Mouse (Mus musculus) lung, postnatal 0 days (tissue): ENCODE results near the gene Smarcal1. TPM values are rescaled to one million over a fixed set of nuclear protein-coding genes. Genes with fewer than 3 reads are reported as not detected.
A peak's percentile ranks its signal among the peaks of the same experiment; 100 is the strongest.

Source experiments
- ATAC-seq: fragments of 200-750 bp; cut with Nextera tagmentation; 2 replicates; pipeline ENCODE4 v1.8.0; 2017; ENCODE audit warnings: moderate library complexity
- DNase-seq: peaks from one replicate; pipeline ENCODE4 v3.0.0-alpha.2; 2016; ENCODE audit warnings: low spot score
- H3K27ac ChIP-seq: fragments of 300-500 bp; sonication (generic); 2 replicates; pipeline ENCODE4 v1.5.1; 2014; ENCODE audit warnings: antibody characterized with exemption, mild to moderate bottlenecking, low read length, mixed read lengths
- H3K27me3 ChIP-seq: fragments of 300-500 bp; sonication (generic); replicated peaks from 2 replicates; pipeline ENCODE4 v1.6.1; 2014; ENCODE audit warnings: low read length, mixed read lengths; ENCODE audit not compliant: insufficient read depth
- H3K36me3 ChIP-seq: fragments of 300-500 bp; sonication (generic); 2 replicates; pipeline ENCODE4 v1.6.1; 2014; ENCODE audit warnings: low read length, mixed read lengths; ENCODE audit not compliant: insufficient read depth
- H3K4me1 ChIP-seq: fragments of 300-500 bp; sonication (generic); 2 replicates; pipeline ENCODE4 v1.6.1; 2014; ENCODE audit warnings: antibody characterized with exemption, low read depth, low read length, mixed read lengths; ENCODE audit not compliant: insufficient read depth
- H3K4me2 ChIP-seq: fragments of 300-500 bp; sonication (generic); replicated peaks from 2 replicates; pipeline ENCODE4 v1.6.1; 2014; ENCODE audit warnings: low read depth, mild to moderate bottlenecking, low read length, moderate library complexity, mixed read lengths
- H3K4me3 ChIP-seq: fragments of 300-500 bp; sonication (generic); 2 replicates; pipeline ENCODE4 v1.5.1; 2014; ENCODE audit warnings: low read depth, low read length
- H3K9ac ChIP-seq: fragments of 300-500 bp; sonication (generic); replicated peaks from 2 replicates; pipeline ENCODE4 v1.6.1; 2014; ENCODE audit warnings: low read depth, mild to moderate bottlenecking
- H3K9me3 ChIP-seq: fragments of 300-500 bp; sonication (generic); 2 replicates; pipeline ENCODE4 v1.6.1; 2016; ENCODE audit warnings: low read length, mixed read lengths
- CTCF ChIP-seq: IDR thresholded peaks from 2 replicates; pipeline ENCODE4 v1.5.1; 2016; ENCODE audit warnings: antibody characterized with exemption, mild to moderate bottlenecking
- EP300 ChIP-seq: IDR thresholded peaks from 2 replicates; pipeline ENCODE4 v1.6.1; 2016; ENCODE audit warnings: antibody characterized with exemption, mild to moderate bottlenecking, control low read depth
- WGBS: fragments of 180-500 bp; shearing (Covaris S2); extraction: QIAGEN DNeasy Blood & Tissue Kit; methylation state at CpG from one replicate; pipeline ENCODE4 v1.1.7; 2014; 5-methylcytosine and 5-hydroxymethylcytosine counted together
- polyA plus RNA-seq: library from polyadenylated mRNA; unstranded; fragments of >200 nt; fragmentation: Nextera tagmentation; extraction: Ambion mirVana; gene quantifications from 2 replicates; pipeline ENCODE4 v1.2.1, GENCODE M21; 2015

Gene Smarcal1
- polyA plus RNA-seq, 1 experiment from 2014 or later = 8.8 TPM

DNA sequence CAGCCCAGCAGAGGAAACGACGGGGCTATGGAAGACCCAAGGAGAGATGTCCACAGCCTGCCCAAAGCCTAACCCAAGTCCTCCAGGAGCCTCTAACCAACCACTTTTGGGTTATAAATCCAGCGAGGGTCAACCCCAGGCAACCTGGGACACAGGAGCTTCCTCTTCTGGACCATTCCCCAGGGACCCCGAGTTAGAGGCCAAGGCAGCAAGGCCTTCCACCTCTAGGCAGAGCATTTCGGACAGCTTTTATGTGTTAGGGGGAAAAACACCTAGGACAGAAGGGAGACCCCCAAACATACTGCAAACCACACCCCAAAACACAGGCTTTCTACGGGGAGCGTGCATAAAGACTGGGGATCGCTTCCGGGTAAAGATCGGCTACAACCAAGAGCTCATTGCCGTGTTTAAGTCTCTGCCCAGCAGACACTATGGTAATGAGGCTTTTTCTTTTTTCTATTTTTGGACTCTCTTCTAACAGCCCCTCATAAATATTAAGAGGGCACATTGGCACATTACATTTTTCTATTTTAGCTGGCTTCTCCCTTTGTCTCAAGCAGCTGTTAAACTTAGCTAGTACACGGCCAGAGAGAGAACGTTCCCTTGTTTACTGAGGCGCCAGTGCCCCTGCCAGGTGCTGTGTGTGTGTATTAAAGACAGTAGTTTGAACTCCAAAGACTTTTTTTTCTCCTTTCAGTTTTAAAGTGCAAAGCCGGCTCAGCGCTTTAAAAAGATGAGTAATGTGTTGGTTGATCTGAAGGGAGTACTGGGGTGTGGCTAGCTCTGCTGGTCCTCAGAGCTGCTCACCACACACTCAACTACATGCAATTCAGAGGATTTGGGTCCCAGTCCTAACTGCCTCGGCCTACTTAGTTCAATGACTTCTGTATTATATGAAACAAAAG lies 3.2 kb downstream of the Smarcal1 start:
- Histone ChIP-seq H3K27ac (no peak overlapping the region), H3K4me2 (no peak overlapping the region), H3K9me3 (no peaks in the 10 kb centered on the region), H3K4me1 (peaks cover 5% of the 10 kb centered on the region; the same call in 1 of the 2 replicates), H3K4me3 (no peak overlapping the region), H3K27me3 (no peaks in the 10 kb centered on the region), H3K36me3 (peaks cover 14% of the 10 kb centered on the region), H3K9ac (no peak overlapping the region)
- no peak for DNase-seq
- 91% methylated on average over 17 of the region's 17 CpGs for WGBS
- no peak for ATAC-seq
- TF ChIP-seq CTCF = no peak
- no peak for TF ChIP-seq EP300

DNA sequence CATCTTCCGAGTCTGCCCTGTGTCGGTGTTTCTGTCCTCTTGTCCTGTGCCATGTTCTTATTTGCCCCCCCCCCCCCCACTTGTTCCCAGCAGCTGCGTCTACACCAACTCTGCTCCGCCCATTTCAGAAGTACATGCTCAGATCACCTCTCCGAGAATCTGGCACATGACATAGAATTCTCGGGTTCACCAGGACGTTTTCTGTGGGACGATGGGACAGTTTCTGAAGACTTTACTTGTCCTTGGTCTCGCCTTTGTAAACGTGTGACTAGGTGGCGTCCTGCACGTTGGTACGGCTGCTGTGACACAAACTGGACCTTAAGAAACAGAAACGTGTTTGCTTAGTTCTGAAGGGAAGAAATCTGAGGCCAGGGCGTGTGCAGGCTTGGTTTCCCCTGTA lies 4.5 kb downstream of the Smarcal1 start:
- Histone ChIP-seq H3K9ac (no peak overlapping the region), H3K27ac (no peak overlapping the region), H3K4me3 (no peak overlapping the region), H3K27me3 (no peaks in the 10 kb centered on the region), H3K4me2 (no peak overlapping the region), H3K36me3 (peaks cover 19% of the 10 kb centered on the region), H3K9me3 (no peaks in the 10 kb centered on the region), H3K4me1 (peaks cover 5% of the 10 kb centered on the region; the same call in 1 of the 2 replicates)
- TF ChIP-seq CTCF (no peak), EP300 (no peak)
- no peak for ATAC-seq
- DNase-seq = no peak
- 88% methylated on average over 15 of the region's 15 CpGs for WGBS

GRCm38 (mm10) chr1:72588763-72589162 lies 5.7 kb downstream of the Smarcal1 start:
- Histone ChIP-seq H3K4me3 (no peak overlapping the region), H3K9me3 (no peaks in the 10 kb centered on the region), H3K4me2 (no peak overlapping the region), H3K27me3 (no peaks in the 10 kb centered on the region), H3K27ac (no peak overlapping the region), H3K9ac (no peak overlapping the region), H3K36me3 (peaks cover 19% of the 10 kb centered on the region), H3K4me1 (peaks cover 9% of the 10 kb centered on the region; the same call in 1 of the 2 replicates)
- 74% methylated on average over 2 of the region's 2 CpGs for WGBS
- TF ChIP-seq EP300 (no peak), CTCF (no peak)
- DNase-seq (no peak), ATAC-seq (no peak)

GRCm38 (mm10) chr1:72590636-72591035 lies 7.6 kb downstream of the Smarcal1 start:
- ATAC-seq (no peak), DNase-seq (no peak)
- Histone ChIP-seq H3K4me3 (no peak overlapping the region), H3K36me3 (peaks cover 18% of the 10 kb centered on the region), H3K9ac (no peak overlapping the region), H3K9me3 (no peaks in the 10 kb centered on the region), H3K27me3 (no peaks in the 10 kb centered on the region), H3K4me2 (no peak overlapping the region), H3K4me1 (peaks cover 4% of the 10 kb centered on the region; the same call in 1 of the 2 replicates), H3K27ac (no peak overlapping the region)
- 78% methylated on average over 4 of the region's 4 CpGs for WGBS
- TF ChIP-seq CTCF (no peak), EP300 (no peak)

DNA sequence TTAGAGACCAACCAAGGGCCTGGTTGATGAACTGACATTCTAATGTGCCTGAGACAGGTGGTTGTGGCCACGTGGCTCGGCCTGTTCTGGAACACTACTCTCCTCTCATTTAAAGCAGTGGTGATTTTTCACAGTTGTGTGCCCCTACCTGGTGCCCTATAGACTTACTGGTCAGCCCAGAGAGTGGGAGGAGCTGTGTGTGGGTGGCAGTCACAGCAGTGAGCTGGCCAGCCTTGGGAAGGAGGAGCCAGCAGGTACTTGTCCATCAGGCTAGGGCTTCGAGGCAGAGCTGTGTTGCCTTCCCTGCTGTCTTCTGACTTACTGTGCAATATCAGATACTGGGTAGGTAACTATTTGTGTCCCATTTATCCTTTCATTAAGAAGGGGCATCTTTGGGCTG lies 9.3 kb downstream of the Smarcal1 start:
- no peaks in the 10 kb centered on the region for H3K27me3 ChIP-seq
- H3K36me3 ChIP-seq = peaks cover 9% of the 10 kb centered on the region
- no peaks in the 10 kb centered on the region for H3K9me3 ChIP-seq
- H3K4me2 ChIP-seq = no peak overlapping the region
- no peak overlapping the region for H3K9ac ChIP-seq
- H3K4me3 ChIP-seq = no peak overlapping the region
- H3K4me1 ChIP-seq = peaks cover 4% of the 10 kb centered on the region; the same call in 1 of the 2 replicates
- WGBS = 82% methylated on average over 3 of the region's 3 CpGs
- TF ChIP-seq EP300 = no peak
- TF ChIP-seq CTCF = no peak
- no peak for ATAC-seq
- DNase-seq = no peak
- H3K27ac ChIP-seq = peak overlapping the region; percentile 76; the same call in 1 of the 2 replicates

GRCm38 (mm10) chr1:72593340-72593951 lies 10.4 kb downstream of the Smarcal1 start:
- Histone ChIP-seq H3K27me3 (no peaks in the 10 kb centered on the region), H3K9me3 (no peaks in the 10 kb centered on the region), H3K27ac (peak overlapping the region; percentile 76), H3K36me3 (peaks cover 9% of the 10 kb centered on the region), H3K4me1 (peaks cover 6% of the 10 kb centered on the region; the same call in 1 of the 2 replicates), H3K4me2 (no peak overlapping the region), H3K9ac (no peak overlapping the region), H3K4me3 (no peak overlapping the region)
- DNase-seq (peak; percentile 80), ATAC-seq (peak; percentile 84)
- 48% methylated on average over 20 of the region's 20 CpGs for WGBS
- TF ChIP-seq EP300 = peak; percentile 82
- TF ChIP-seq CTCF = 0 out of 2 replicates have a peak, but pooled peaks have one; percentile 27
